Mouse (Mus musculus) bone marrow macrophage, adult 2 months (primary cell): ENCODE results near the gene Rsad1. TPM values are rescaled to one million over a fixed set of nuclear protein-coding genes. Genes with fewer than 3 reads are reported as not detected.

Experiments used
- H3K27ac ChIP-seq: 2 replicates; pipeline ENCODE4 v1.5.1; 2012; ENCODE audit warnings: low read depth, low read length; ENCODE audit not compliant: insufficient read depth
- H3K4me1 ChIP-seq: 2 replicates; pipeline ENCODE4 v1.6.1; 2012; ENCODE audit warnings: low read length; ENCODE audit not compliant: control insufficient read depth, insufficient read depth
- H3K4me3 ChIP-seq: 2 replicates; pipeline ENCODE4 v1.5.1; 2012; ENCODE audit warnings: mild to moderate bottlenecking, low read length, moderate library complexity; ENCODE audit not compliant: insufficient read depth
- CTCF ChIP-seq: IDR thresholded peaks from 2 replicates; pipeline ENCODE4 v1.5.1; 2012; ENCODE audit warnings: low read depth, mild to moderate bottlenecking, low read length, moderate library complexity
- POLR2A ChIP-seq: IDR thresholded peaks from 2 replicates; pipeline ENCODE4 v1.6.1; 2012; ENCODE audit warnings: mild to moderate bottlenecking, low read depth, low read length, borderline replicate concordance
- polyA plus RNA-seq: library from polyadenylated mRNA; stranded (reverse); fragments of >200 nt; gene quantifications from 2 replicates; pipeline ENCODE4 v1.2.4, GENCODE M21; 2012; ENCODE audit not compliant: missing spikeins, insufficient read depth, insufficient read length

Gene Rsad1
- polyA plus RNA-seq, 1 experiment = 3.3 TPM

DNA sequence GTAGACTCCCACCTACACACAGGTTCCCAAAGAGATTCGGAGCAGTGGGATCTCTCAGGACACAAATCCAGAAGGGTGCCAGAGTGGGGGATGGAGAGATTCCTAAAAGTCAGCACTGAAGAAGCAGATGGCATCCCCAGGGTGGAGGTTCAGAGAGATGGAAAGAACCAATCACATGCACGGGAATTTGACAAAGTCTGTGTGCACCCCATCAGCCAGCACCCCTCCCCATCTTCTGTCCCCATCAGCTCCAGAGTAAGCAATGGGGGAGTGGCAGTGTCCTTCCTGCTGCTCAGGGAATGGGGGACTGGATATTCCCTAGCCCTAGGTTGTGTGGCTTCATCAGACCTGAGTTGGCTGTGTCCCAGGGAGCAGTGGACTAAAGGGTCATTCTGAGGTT lies 50.0 kb downstream of the Rsad1 start:
- H3K4me3 ChIP-seq = no peak overlapping the region
- no peak overlapping the region for H3K27ac ChIP-seq
- no peaks in the 10 kb centered on the region for H3K4me1 ChIP-seq
- TF ChIP-seq POLR2A (no peak), CTCF (no peak)

DNA sequence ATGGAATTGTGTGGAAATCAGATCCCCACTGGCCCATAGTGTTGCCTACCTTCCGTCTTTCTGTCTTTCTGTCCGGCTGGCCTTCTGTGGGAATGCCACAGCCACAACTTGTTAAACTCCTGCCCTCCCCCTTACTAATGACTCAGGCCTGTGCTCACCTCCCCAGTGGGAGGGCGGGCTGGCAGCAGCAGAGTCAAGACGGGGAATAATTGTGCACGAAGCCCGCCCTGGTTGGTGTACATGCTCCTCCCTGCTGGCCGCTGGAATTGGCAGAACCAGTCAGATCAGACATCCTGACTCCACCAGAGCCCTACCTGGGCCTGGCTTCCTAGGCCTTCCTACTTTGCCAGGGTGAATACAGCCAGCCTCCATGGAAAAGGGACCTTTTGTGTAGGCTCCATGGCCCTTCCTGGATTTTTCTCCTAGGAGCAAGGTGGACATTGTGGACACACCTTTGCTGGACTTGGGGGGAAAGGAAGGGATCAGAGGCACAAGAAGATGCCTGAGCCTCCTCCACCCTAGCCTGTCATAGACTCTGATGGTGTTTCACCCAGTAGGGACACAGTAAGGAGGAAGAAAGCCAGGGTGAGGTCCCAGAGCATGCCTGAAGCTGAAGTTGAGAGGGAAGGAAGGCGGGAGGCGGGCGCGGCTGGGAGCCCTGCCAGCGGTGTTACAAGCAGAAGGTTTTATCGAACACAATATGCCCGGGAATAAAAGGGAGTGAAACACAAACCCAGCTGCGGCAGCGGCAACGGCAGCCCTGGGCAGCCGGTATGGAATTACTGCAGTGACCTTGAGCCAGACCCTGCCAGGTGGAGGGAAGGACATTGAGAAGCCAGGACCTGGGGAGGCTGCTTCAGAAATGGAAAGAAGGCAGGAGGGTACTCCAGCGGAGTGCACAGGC lies 50.7 kb downstream of the Rsad1 start:
- TF ChIP-seq POLR2A (no peak), CTCF (no peak)

DNA sequence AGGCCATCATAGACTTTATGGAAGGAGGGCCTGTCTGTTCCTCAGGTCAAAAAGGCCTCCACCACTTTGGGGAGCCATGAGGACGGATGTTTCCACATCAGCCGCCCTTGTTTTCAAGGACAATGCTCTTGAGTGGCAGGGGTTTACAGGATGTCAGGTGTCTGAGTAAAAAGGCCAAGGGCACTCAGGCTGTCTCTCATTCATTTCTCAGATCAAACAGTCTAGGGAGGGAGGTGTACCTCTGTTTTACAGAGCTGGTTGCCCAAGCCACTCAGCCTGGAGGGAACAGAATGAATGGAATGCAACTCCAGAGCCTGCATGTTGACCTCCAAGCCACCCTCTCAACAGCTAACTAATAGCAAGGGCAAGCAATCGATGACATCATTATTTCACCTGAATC lies 53.6 kb downstream of the Rsad1 start:
- no peak overlapping the region for H3K27ac ChIP-seq
- TF ChIP-seq POLR2A (no peak), CTCF (no peak)
- no peaks in the 10 kb centered on the region for H3K4me1 ChIP-seq
- H3K4me3 ChIP-seq = no peak overlapping the region

More for the DNA sequence above, 50.7 kb downstream of the Rsad1 start:
- no peak overlapping the region for H3K4me3 ChIP-seq
- H3K4me1 ChIP-seq = no peaks in the 10 kb centered on the region
- no peak overlapping the region for H3K27ac ChIP-seq

DNA sequence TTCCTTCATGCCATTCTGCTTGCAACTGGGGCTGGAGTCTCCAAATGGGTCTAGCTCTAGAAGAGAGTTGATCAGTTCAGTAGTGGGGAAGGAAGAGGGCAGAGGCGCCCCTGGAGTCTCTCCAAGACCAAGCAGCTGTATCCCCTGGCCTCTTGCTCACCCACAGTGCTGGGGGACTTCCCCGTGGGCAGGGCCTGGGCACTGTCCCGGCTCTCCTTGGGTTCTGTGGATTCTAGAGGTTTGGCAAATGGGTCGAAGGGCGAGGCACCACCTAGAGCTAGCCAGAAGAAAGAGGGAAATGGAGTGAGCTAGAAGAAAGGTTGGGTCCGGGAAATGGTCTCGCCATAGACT lies 57.3 kb downstream of the Rsad1 start:
- Histone ChIP-seq H3K4me3 (no peak overlapping the region), H3K4me1 (no peaks in the 10 kb centered on the region), H3K27ac (no peak overlapping the region)
- no peak for TF ChIP-seq CTCF
- no peak for TF ChIP-seq POLR2A

DNA sequence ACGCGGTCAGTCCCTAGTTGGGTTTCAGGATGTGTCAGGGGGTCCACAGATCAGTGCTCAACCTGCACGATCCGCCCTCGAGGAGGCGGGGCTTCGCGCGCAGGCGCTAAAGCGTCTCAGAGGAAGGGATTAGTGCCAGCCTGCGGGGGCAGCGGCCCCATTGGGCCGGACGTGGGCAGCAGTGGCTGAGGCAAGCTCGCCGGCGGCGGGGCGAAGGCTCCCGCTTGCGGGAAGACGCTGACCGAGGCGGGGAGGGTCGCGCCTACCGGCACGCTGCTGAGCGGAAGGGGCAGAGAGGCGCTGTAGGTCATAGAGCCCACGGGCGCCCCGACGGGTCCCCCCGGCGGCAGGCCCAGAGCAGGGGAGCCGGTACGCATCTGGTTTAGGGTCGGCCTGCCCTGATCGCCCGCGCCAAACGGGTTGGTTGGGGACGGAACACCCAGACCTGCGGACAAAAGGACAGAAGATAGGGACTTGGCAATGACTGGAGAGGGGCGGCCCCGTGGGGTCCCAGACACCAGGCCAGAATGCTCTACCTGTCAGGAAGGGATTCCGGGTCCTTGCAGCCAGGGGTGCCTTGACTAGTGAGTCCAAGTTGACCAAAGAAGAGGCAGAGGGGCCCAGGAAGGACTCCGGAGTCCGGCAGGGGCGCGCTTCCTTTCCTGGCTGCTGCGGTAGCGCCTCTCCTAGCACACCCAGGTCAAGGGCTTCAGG lies 57.9 kb downstream of the Rsad1 start:
- H3K4me3 ChIP-seq = peak overlapping the region; percentile 47
- H3K4me1 ChIP-seq = no peaks in the 10 kb centered on the region
- TF ChIP-seq CTCF (no peak), POLR2A (no peak)
- H3K27ac ChIP-seq = no peak overlapping the region

Other genes starting within 250 kb of the Rsad1 start
- 146 and 206 TPM in 2 replicates for gene Luc7l3, start 227.3 kb downstream of the Rsad1 start, polyA plus RNA-seq
- 43.9 and 47.6 TPM in 2 replicates for gene Ankrd40, start 221.3 kb downstream of the Rsad1 start, polyA plus RNA-seq
- gene Abcc3, start 156.3 kb downstream of the Rsad1 start, polyA plus RNA-seq = 57.3 and 58.9 TPM in 2 replicates
- gene Cacna1g, start 75.1 kb downstream of the Rsad1 start, polyA plus RNA-seq = not detected in 2 replicates
- not detected in 2 replicates for gene Spata20, start 63.1 kb downstream of the Rsad1 start, polyA plus RNA-seq
- not detected in 2 replicates for gene Epn3, start 49.3 kb downstream of the Rsad1 start, polyA plus RNA-seq
- gene Mycbpap, start 27.5 kb downstream of the Rsad1 start, polyA plus RNA-seq = 0.50 and 0.89 TPM in 2 replicates
- not detected in 2 replicates for gene Chad, start 15.8 kb upstream of the Rsad1 start, polyA plus RNA-seq
- gene Acsf2, start 52.6 kb upstream of the Rsad1 start, polyA plus RNA-seq = 9.5 and 10.2 TPM in 2 replicates
- 48.9 and 57.6 TPM in 2 replicates for gene Lrrc59, start 80.5 kb upstream of the Rsad1 start, polyA plus RNA-seq
- 65.1 and 74.4 TPM in 2 replicates for gene Mrpl27, start 104.5 kb upstream of the Rsad1 start, polyA plus RNA-seq
- 4.1 and 7.5 TPM in 2 replicates for gene Eme1, start 104.7 kb upstream of the Rsad1 start, polyA plus RNA-seq
- 186 and 188 TPM in 2 replicates for gene Xylt2, start 128.3 kb upstream of the Rsad1 start, polyA plus RNA-seq
- not detected in 2 replicates for gene Gm11541, start 155.2 kb upstream of the Rsad1 start, polyA plus RNA-seq
- not detected in 2 replicates for gene Cdc34b, start 192.5 kb upstream of the Rsad1 start, polyA plus RNA-seq
- gene Tmem92, start 233.4 kb upstream of the Rsad1 start, polyA plus RNA-seq = 0.28 TPM in 1 of 2 replicates, not detected in the other